Mouse (Mus musculus) brain, embryonic 18.5 days (tissue): ENCODE measurements around the gene C1qbp.
A peak's percentile ranks its signal among the peaks of the same experiment; 100 is the strongest.

ENCODE experiments used
- DNase-seq: peaks from one replicate; pipeline ENCODE4 v3.0.0-alpha.2; 2012; ENCODE audit warnings: low read depth, low spot score

The C1qbp gene

GRCm38 (mm10) chr11:70973947-70974346 is 8.9 kb downstream of the C1qbp start:
- no peak for DNase-seq

DNA sequence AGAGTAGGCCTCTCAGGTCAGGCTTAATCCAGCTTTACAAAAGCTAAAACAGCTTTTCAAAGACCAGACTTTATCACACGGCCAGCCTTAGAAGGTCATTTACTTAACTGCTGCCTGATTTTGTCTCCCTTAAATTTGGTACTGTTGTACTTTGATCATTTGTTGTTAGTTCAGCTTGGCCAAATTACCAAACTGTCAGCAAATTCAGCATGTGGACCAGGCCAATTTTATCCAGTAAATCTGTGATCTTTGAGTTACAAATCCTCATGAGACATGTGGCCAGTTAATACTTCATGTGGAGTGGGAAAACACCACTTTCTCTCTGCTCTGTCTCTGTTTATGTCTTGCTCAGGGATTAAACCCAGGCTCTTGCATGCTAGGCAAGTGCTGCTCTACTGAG is 10.2 kb downstream of the C1qbp start:
- DNase-seq, result no peak

- no peak for DNase-seq
Measured at GRCm38 (mm10) chr11:70970560-70971540, 12.0 kb downstream of the C1qbp start.

DNA sequence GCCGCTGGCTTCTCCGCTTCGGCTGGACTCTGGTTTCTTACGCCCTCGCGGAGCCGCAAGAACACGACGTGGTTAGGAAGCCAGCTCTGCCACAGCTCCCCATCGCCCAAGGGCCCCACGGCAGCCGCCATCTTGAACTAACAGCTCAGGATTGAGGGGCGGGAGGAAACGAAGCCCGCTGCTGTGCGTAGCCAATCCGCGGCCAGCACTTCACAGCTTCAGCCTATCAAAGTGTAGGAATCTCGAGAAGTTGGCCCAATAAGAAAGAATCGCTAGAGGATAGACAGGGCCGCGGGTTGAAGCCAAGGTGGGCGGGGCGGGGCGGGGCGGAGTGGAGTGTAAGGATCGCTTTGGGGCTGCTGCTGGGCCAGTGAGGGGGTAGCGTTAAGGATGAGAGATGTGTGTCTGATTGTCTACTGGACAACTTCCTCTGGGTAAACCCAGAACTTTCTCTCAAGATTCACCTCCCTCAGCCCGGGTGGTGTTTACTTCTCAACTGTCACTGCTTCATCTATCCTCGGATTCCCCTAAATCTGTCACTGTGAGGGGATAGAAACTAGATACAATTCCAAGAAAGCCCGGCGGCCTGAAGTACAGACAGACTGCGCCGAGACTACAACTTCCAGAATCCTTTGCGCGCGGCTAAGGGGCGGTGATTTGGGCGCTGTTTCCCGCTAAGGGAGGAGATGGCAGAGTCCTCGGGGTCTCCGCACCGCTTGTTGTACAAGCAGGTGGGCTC is 12.8 kb downstream of the C1qbp start, which contains the start of the genes Nup88 and Rpain:
Gene Nup88, minus strand, starts transcription at position 153 of the 739 bp plus-strand sequence.
Gene Rpain, plus strand, starts transcription at position 393 of the 739 bp plus-strand sequence.
- peak; percentile 97 for DNase-seq

DNA sequence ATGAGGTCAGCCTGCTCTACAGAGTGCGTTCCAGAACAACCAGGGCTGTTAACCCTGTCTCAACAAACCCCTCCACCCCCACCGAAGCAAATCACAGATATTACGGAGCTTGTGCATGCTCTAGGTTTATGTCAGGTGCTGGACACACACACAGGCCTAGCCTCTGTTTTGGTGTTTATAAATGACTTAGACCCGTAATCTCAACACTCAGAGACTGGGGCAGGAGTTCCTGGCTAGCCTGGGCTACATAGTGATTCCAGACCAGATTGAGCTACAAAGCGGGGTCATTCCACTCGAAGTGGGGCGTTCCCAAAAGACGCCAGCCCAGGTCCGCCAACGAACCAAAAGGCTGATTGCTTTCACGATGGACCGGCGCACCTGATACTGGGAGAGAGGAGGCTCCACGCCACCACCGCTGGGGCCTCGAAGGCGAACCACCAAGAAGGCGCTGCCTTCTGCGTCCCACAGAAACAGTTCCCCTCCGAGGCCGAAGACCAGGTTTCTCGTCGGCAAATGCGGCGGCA is 13.5 kb downstream of the C1qbp start:
- no peak for DNase-seq

- DNase-seq, result no peak
Measured at GRCm38 (mm10) chr11:70964222-70964907, 18.5 kb downstream of the C1qbp start.

GRCm38 (mm10) chr11:70960786-70961554 is 21.9 kb downstream of the C1qbp start:
- DNase-seq, result no peak

DNA sequence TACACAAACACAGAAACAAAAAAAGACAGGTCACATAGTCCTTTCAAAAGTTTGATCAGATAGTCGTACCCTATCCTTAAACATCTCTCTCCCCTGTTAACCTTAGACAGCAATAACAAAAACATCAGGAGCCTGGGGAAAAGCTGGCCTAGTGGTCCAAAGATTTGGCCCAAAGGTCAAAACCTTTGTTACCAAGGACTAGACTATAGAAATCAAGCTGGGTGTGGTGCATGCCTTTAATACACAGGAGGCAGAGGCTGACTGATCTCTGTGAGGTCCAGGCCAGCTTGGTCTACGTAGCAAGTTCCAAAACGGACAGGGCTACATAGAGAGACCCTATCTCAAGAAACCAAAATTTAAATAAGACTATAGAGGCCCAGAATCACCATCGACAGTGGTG is 28.1 kb downstream of the C1qbp start:
- no peak for DNase-seq

DNA sequence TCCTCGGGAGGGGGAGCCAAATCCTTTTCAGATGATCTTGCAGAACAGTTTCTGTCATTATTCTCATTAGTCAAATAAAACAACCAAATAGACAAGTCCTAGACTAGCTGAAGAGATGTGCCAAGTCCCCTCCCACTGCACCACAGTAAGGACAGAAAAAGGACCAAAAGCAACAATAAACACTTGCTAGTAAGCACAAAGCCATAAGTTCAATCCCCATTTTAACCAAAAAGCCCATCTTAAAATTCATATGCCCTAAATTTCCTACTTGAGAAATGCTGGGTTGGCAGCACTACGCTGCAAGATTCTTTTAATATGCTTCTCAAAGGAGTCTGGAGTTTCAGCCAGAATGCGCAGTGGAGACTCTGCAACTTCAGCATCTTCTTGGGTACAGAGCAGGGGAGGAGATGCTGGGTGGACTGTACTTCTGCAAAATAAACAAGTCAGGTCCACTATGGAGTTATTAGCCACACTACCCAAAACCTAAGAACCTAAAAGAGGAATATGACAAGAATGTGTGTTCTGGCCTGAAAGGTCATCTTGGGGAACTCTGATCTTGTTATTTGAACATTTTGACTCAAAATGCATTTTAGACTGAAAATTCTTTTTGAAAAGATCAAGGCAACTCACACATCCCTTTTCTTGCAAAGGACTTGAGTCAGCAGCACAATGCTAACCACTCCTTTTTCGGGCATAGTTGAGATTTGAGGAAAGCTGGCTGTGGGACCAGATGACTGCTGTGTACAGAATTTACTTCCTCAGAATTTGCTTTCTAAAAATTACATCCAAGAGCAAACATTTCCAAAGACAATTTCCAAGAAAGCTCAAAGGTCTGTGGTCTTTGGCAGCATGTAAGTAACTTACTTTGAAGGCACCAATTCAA is 37.6 kb downstream of the C1qbp start:
- DNase-seq, result no peak

DNA sequence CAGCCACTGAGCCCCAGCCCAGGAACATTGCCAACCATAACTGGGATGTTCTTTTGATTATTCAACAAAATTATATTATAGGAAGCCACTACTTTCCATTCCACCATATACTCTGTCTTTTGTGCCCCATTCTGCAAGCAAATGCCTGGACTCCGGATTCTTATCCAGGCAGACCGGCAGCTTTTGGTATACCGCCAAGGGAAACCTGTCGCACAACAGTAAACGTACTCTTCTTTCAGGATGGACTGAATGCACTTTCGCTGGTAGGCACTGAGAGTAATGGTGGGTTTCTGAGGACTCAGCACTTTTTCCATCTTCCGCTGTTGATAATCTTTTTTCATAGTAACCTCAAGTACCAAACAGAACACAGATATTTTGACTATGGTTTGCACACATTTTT is 39.2 kb downstream of the C1qbp start:
- no peak for DNase-seq

GRCm38 (mm10) chr11:70942596-70942995 is 40.2 kb downstream of the C1qbp start:
- no peak for DNase-seq

- no peak for DNase-seq
Measured at GRCm38 (mm10) chr11:70935316-70935715, 47.5 kb downstream of the C1qbp start.

GRCm38 (mm10) chr11:70931461-70931860 is 51.4 kb downstream of the C1qbp start:
- no peak for DNase-seq
